Mouse (Mus musculus): ENCODE measurements at regions not wholly inside any gene's neighbourhood (a gene's known extent, or its start where the extent isn't known, plus 50 kb on each side); places are given as distances from the start of the nearest gene placed in this dataset.

GRCm38 (mm10) chr10:41137956-41138355 is 65.9 kb upstream of the Gpr6 start:
- DNase-seq, result peak; percentile 43
